Mouse (Mus musculus) liver, postnatal 0 days (tissue): ENCODE results near the gene Tmem189. TPM values are rescaled to one million over a fixed set of nuclear protein-coding genes. Genes with fewer than 3 reads are reported as not detected.

Experiments used
- ATAC-seq: fragments of 200-750 bp; cut with Nextera tagmentation; 2 replicates; pipeline ENCODE4 v1.8.0; 2017; ENCODE audit warnings: mild to moderate bottlenecking, moderate library complexity
- DNase-seq: peaks from one replicate; pipeline ENCODE4 v3.0.0-alpha.2; 2016
- H3K27ac ChIP-seq: fragments of 300-500 bp; sonication (generic); 2 replicates; pipeline ENCODE4 v1.5.1; 2014; ENCODE audit warnings: antibody characterized with exemption, moderate library complexity, mild to moderate bottlenecking, low read depth
- H3K27me3 ChIP-seq: fragments of 300-500 bp; sonication (generic); 2 replicates; pipeline ENCODE4 v1.6.1; 2014; ENCODE audit warnings: low read length, control low read depth, mixed read lengths; ENCODE audit not compliant: insufficient read depth
- H3K36me3 ChIP-seq: fragments of 300-500 bp; sonication (generic); replicated peaks from 2 replicates; pipeline ENCODE4 v1.6.1; 2014; ENCODE audit warnings: mild to moderate bottlenecking, control low read depth, low read length, moderate library complexity, mixed read lengths; ENCODE audit not compliant: insufficient read depth
- H3K4me1 ChIP-seq: fragments of 300-500 bp; sonication (generic); 2 replicates; pipeline ENCODE4 v1.6.1; 2014; ENCODE audit warnings: antibody characterized with exemption, mild to moderate bottlenecking, control low read depth; ENCODE audit not compliant: insufficient read depth
- H3K4me2 ChIP-seq: fragments of 300-500 bp; sonication (generic); 2 replicates; pipeline ENCODE4 v1.6.1; 2014; ENCODE audit warnings: low read depth, mild to moderate bottlenecking, low read length, moderate library complexity, mixed read lengths
- H3K4me3 ChIP-seq: fragments of 300-500 bp; sonication (generic); 2 replicates; pipeline ENCODE4 v1.5.1; 2014; ENCODE audit warnings: low read depth, low read length
- H3K9ac ChIP-seq: fragments of 300-500 bp; sonication (generic); replicated peaks from 2 replicates; pipeline ENCODE4 v1.6.1; 2014; ENCODE audit warnings: mild to moderate bottlenecking, moderate library complexity
- H3K9me3 ChIP-seq: fragments of 300-500 bp; sonication (generic); 2 replicates; pipeline ENCODE4 v1.6.1; 2016; ENCODE audit warnings: mild to moderate bottlenecking, control low read depth, low read length, mixed read lengths
- CTCF ChIP-seq: sonication (generic); IDR thresholded peaks from 2 replicates; pipeline ENCODE4 v1.5.1; 2016; ENCODE audit warnings: antibody characterized with exemption, low read depth
- EP300 ChIP-seq: IDR thresholded peaks from 2 replicates; pipeline ENCODE4 v1.6.1; 2016; ENCODE audit warnings: antibody characterized with exemption, low read depth, mild to moderate bottlenecking
- WGBS: fragments of 180-500 bp; shearing (Covaris S2); extraction: QIAGEN DNeasy Blood & Tissue Kit; methylation state at CpG from one replicate; pipeline ENCODE4 v1.1.7; 2014; ENCODE audit not compliant: insufficient replicate concordance; 5-methylcytosine and 5-hydroxymethylcytosine counted together
- polyA plus RNA-seq: library from polyadenylated mRNA; unstranded; fragments of >200 nt; fragmentation: Nextera tagmentation; extraction: Ambion mirVana; gene quantifications from 2 replicates; pipeline ENCODE4 v1.2.1, GENCODE M21; 2015

Tmem189 gene
- polyA plus RNA-seq, 1 experiment from 2014 or later: 10.1 TPM

- Histone ChIP-seq H3K36me3 (0 out of 2 replicates have a peak, but pooled peaks cover 4% of the 10 kb centered on the region), H3K27ac (peak overlapping the region; percentile 99), H3K9ac (peak overlapping the region; percentile 34), H3K27me3 (peaks cover 3% of the 10 kb centered on the region; the same call in 1 of the 2 replicates), H3K4me3 (no peak overlapping the region), H3K4me2 (no peak overlapping the region), H3K9me3 (no peaks in the 10 kb centered on the region), H3K4me1 (peaks cover 16% of the 10 kb centered on the region)
- ATAC-seq (no peak), DNase-seq (no peak)
- WGBS: 55% methylated on average over 16 of the region's 16 CpGs
- TF ChIP-seq CTCF (no peak), EP300 (no peak)
Measured at GRCm38 (mm10) chr2:167686382-167687249, 3.0 kb downstream of the Tmem189 start.

DNA sequence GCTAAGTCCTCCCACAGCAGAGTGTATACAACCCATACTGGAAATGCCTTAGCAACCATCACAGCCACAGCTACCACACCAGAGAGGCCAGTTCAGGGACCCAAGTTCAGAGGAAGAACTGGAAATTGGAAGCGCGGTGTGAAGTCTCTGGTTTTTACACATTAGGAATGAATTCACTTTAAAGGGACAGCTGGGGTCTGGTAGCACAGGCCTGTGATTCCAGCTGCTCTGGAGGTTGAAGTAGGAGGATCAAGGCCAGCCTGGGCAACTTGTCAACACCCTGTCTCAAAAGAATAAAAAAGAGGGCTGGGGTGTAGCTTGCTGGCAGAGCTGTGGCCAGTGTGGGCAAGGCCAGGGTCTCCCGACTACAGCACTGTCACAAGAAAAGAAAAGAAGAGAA lies 3.8 kb downstream of the Tmem189 start:
- Histone ChIP-seq H3K9me3 (no peaks in the 10 kb centered on the region), H3K4me3 (no peak overlapping the region), H3K27ac (no peak overlapping the region; the same call in 1 of the 2 replicates), H3K4me1 (peaks cover 12% of the 10 kb centered on the region), H3K4me2 (no peak overlapping the region), H3K36me3 (no peaks in the 10 kb centered on the region), H3K27me3 (peaks cover 3% of the 10 kb centered on the region; the same call in 1 of the 2 replicates), H3K9ac (no peak overlapping the region)
- DNase-seq (no peak), ATAC-seq (no peak)
- TF ChIP-seq CTCF: no peak
- TF ChIP-seq EP300: no peak
- WGBS: 74% methylated on average over 3 of the region's 3 CpGs

DNA sequence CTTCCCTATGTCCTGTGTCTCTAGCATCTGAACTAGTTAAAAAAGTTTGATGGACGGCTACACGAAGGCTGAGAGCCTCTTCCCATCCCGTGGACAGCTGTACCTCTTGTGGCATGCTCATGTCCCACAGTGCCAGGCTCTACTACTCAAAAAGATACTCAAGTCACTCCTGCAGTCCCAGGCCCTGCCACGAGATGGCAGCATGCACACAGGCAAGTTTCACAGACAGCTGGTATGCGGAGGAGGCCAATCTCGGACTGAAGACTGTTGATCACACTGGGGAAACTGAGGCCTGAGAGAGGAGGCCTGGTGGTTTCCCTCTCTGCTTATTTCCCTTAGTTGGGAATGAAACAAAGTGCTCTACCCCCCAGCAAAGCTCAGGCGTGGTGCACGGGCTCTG lies 4.5 kb downstream of the Tmem189 start:
- H3K4me1 ChIP-seq: peaks cover 12% of the 10 kb centered on the region
- H3K9ac ChIP-seq: no peak overlapping the region
- no peak overlapping the region for H3K27ac ChIP-seq

DNA sequence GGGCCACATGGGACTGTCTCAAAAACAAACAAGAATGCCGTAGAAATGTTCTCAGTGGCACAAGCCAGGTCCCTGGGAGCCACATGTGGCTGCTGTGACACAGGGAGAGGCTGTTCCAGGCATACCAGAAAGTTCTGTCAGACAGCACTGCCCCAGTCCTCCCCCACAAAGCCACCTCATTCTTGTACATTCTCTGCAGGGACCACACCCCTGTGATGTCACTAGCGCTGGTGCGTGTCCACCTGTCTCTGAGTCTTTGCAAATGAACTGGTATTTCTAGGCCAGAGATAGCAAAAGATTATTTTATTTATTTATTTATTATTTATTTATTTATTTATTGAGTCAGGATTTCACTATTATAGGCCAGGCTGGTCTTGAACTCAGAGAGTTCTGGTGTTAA lies 5.9 kb downstream of the Tmem189 start:
- DNase-seq (no peak), ATAC-seq (no peak)
- TF ChIP-seq EP300 (no peak), CTCF (no peak)
- H3K4me1 ChIP-seq: peaks cover 13% of the 10 kb centered on the region
- H3K36me3 ChIP-seq: no peaks in the 10 kb centered on the region
- no peak overlapping the region for H3K4me3 ChIP-seq
- 76% methylated on average over 3 of the region's 3 CpGs for WGBS
- no peaks in the 10 kb centered on the region for H3K9me3 ChIP-seq
- H3K27me3 ChIP-seq: no peaks in the 10 kb centered on the region; the same call in 1 of the 2 replicates
- H3K27ac ChIP-seq: no peak overlapping the region
- no peak overlapping the region for H3K4me2 ChIP-seq
- H3K9ac ChIP-seq: no peak overlapping the region

More for the DNA sequence above, 4.5 kb downstream of the Tmem189 start:
- no peaks in the 10 kb centered on the region for H3K9me3 ChIP-seq
- TF ChIP-seq EP300 (no peak), CTCF (peak; percentile 100)
- H3K27me3 ChIP-seq: peaks cover 3% of the 10 kb centered on the region; the same call in 1 of the 2 replicates
- DNase-seq (peak; percentile 96), ATAC-seq (no peak)
- no peaks in the 10 kb centered on the region for H3K36me3 ChIP-seq
- H3K4me2 ChIP-seq: no peak overlapping the region
- WGBS: 7% methylated on average over 8 of the region's 8 CpGs
- no peak overlapping the region for H3K4me3 ChIP-seq

GRCm38 (mm10) chr2:167680657-167681056 lies 9.0 kb downstream of the Tmem189 start:
- Histone ChIP-seq H3K27me3 (no peaks in the 10 kb centered on the region), H3K36me3 (no peaks in the 10 kb centered on the region), H3K9me3 (no peaks in the 10 kb centered on the region), H3K9ac (no peak overlapping the region), H3K4me3 (no peak overlapping the region), H3K4me2 (no peak overlapping the region), H3K4me1 (0 out of 2 replicates have a peak, but pooled peaks cover 3% of the 10 kb centered on the region), H3K27ac (no peak overlapping the region)
- 44% methylated on average over 5 of the region's 5 CpGs for WGBS
- peak; percentile 77 for DNase-seq
- ATAC-seq: no peak
- TF ChIP-seq EP300: no peak
- TF ChIP-seq CTCF: peak; percentile 81

DNA sequence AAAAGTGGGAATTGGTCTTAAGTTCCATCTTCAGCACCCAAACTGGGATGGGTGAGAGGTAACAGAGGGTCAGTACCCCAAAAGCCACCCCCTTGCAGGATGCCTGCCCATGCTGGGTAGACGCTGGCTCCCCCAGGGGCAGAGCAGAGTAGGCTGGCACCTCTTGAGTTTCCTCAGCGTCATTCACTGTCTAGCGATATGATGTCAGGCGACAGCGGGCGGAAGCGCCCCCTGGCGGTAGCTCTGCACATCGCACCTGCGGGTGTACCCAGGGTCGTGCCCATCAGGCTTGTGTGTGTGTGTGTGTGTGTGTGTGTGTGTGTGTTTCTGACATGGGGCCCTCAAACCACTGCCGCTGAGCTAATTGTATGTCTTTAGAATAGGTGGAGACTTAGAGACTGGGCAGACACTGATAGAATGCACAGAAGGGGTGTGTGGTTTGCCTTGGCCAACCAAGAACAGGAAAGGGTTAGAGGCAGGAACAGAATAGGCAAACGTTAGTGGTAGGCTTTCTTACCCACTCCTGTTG lies 9.7 kb downstream of the Tmem189 start:
- WGBS: under 1% methylated on average over 13 of the region's 13 CpGs
- Histone ChIP-seq H3K27ac (no peak overlapping the region), H3K9me3 (no peaks in the 10 kb centered on the region), H3K27me3 (no peaks in the 10 kb centered on the region), H3K36me3 (no peaks in the 10 kb centered on the region), H3K4me1 (0 out of 2 replicates have a peak, but pooled peaks cover 3% of the 10 kb centered on the region), H3K4me3 (no peak overlapping the region), H3K4me2 (no peak overlapping the region), H3K9ac (no peak overlapping the region)
- ATAC-seq: peak; percentile 73
- DNase-seq: peak; percentile 88
- TF ChIP-seq EP300 (no peak), CTCF (peak; percentile 98)
